Mouse (Mus musculus): ENCODE results near the gene Naaa.

GRCm38 (mm10) chr5:92282571-92282970, 4.6 kb upstream of the Naaa start:
- no peak for TF ChIP-seq CTCF (IDR thresholded peaks at IDR 0.05; ENCODE audit: low read depth)
- no peak for TF ChIP-seq EP300 (IDR thresholded peaks at IDR 0.05; ENCODE audit: low read depth)
